Mouse (Mus musculus) A20 (cell line): Measurements from ENCODE around the gene Ksr1.

Source experiments
- DNase-seq: peaks from one replicate; pipeline ENCODE4 v3.0.0-alpha.2; 2011; ENCODE audit warnings: low read depth, low spot score

The Ksr1 gene

GRCm38 (mm10) chr11:79125775-79126174 is 20.4 kb downstream of the Ksr1 start:
- DNase-seq, result no peak

GRCm38 (mm10) chr11:79122556-79122955 is 23.7 kb downstream of the Ksr1 start:
- no peak for DNase-seq

GRCm38 (mm10) chr11:79120087-79120486 is 26.1 kb downstream of the Ksr1 start:
- DNase-seq, result no peak

- peak; percentile 25 for DNase-seq
Measured at GRCm38 (mm10) chr11:79118918-79119377, 27.3 kb downstream of the Ksr1 start.

GRCm38 (mm10) chr11:79116665-79117064 is 29.5 kb downstream of the Ksr1 start:
- DNase-seq, result no peak

- DNase-seq, result no peak
Measured at GRCm38 (mm10) chr11:79115659-79116058, 30.5 kb downstream of the Ksr1 start.

GRCm38 (mm10) chr11:79114061-79114460 is 32.1 kb downstream of the Ksr1 start:
- no peak for DNase-seq

GRCm38 (mm10) chr11:79113397-79113796 is 32.8 kb downstream of the Ksr1 start:
- no peak for DNase-seq

- DNase-seq, result no peak
Measured at GRCm38 (mm10) chr11:79112559-79113302, 33.5 kb downstream of the Ksr1 start.

- no peak for DNase-seq
Measured at GRCm38 (mm10) chr11:79111864-79112558, 34.2 kb downstream of the Ksr1 start.

GRCm38 (mm10) chr11:79110446-79110845 is 35.8 kb downstream of the Ksr1 start:
- no peak for DNase-seq

GRCm38 (mm10) chr11:79107934-79108333 is 38.3 kb downstream of the Ksr1 start:
- no peak for DNase-seq

GRCm38 (mm10) chr11:79104998-79105397 is 41.2 kb downstream of the Ksr1 start:
- DNase-seq, result no peak

GRCm38 (mm10) chr11:79104538-79104937 is 41.7 kb downstream of the Ksr1 start:
- DNase-seq, result no peak

- no peak for DNase-seq
Measured at GRCm38 (mm10) chr11:79104096-79104495, 42.1 kb downstream of the Ksr1 start.

GRCm38 (mm10) chr11:79103461-79103869 is 42.7 kb downstream of the Ksr1 start:
- peak; percentile 66 for DNase-seq

GRCm38 (mm10) chr11:79102280-79102679 is 43.9 kb downstream of the Ksr1 start:
- peak; percentile 16 for DNase-seq

GRCm38 (mm10) chr11:79101568-79101967 is 44.6 kb downstream of the Ksr1 start:
- no peak for DNase-seq

- no peak for DNase-seq
Measured at GRCm38 (mm10) chr11:79099032-79099431, 47.2 kb downstream of the Ksr1 start.

GRCm38 (mm10) chr11:79097736-79098135 is 48.5 kb downstream of the Ksr1 start:
- DNase-seq, result no peak

- no peak for DNase-seq
Measured at GRCm38 (mm10) chr11:79096673-79097072, 49.5 kb downstream of the Ksr1 start.

- no peak for DNase-seq
Measured at GRCm38 (mm10) chr11:79095713-79096112, 50.5 kb downstream of the Ksr1 start.

GRCm38 (mm10) chr11:79094727-79095126 is 51.5 kb downstream of the Ksr1 start:
- DNase-seq, result no peak
